Mouse (Mus musculus): ENCODE measurements at regions not wholly inside any gene's neighbourhood (a gene's known extent, or its start where the extent isn't known, plus 50 kb on each side); places are given as distances from the start of the nearest gene placed in this dataset.

DNA sequence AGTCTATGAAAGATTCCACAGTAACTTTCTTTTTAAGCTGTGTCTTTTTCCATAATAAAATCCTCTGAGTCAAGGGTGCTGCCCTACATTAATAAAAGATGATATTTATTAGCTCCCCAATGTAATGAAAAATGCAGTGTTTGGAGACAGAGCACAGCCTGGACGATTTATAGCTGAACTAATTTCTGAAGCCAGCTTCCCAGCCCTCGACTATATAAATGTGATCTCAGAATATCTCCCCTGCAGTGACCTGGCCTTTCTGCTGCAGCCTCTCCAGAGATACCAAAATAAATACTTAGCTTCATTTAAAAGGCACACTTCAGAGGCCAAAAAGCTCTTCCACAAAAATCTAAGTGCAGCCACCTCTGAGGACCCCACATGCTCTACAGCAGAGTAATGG is 534.7 kb downstream of the Zfp619 start:
- WGBS = 73% methylated on average over 2 of the region's 2 CpGs
- no peaks in the 10 kb centered on the region for H3K9me3 ChIP-seq (replicated peaks)
- no peaks in the 10 kb centered on the region for H3K36me3 ChIP-seq (ENCODE audit: poor library complexity, severe bottlenecking)
- no peak overlapping the region for H3K4me3 ChIP-seq
- H3K4me2 ChIP-seq = no peak overlapping the region
- H3K27ac ChIP-seq = no peak overlapping the region
- no peaks in the 10 kb centered on the region for H3K4me1 ChIP-seq
- ATAC-seq = no peak
- no peaks in the 10 kb centered on the region for H3K27me3 ChIP-seq
- no peak overlapping the region for H3K9ac ChIP-seq

DNA sequence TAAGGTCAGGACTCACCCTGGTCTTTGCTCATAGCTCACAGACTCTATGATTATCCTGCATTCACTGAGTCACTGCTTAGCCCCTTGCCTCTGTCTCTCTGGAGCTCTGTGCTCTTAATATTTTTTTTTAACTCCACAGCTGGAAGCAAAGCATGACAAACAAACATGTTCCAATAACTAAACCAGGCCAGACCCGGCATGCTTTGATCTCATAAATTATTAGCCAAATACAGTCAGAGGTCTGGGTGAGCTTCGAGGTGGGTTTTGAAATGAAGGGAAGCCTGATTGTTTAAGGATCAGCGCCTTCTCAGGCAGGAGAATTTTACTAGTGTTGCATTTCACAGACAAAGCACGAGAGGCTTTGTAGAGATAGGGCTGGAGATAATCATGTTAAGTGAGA is 541.3 kb downstream of the Zfp619 start:
- no peak overlapping the region for H3K4me3 ChIP-seq
- no peak overlapping the region for H3K4me2 ChIP-seq
- 67% methylated on average over 4 of the region's 4 CpGs for WGBS
- H3K9ac ChIP-seq = no peak overlapping the region
- H3K36me3 ChIP-seq (ENCODE audit: poor library complexity, severe bottlenecking) = no peaks in the 10 kb centered on the region
- no peaks in the 10 kb centered on the region for H3K4me1 ChIP-seq
- H3K27ac ChIP-seq = no peak overlapping the region
- H3K9me3 ChIP-seq (replicated peaks) = no peaks in the 10 kb centered on the region
- H3K27me3 ChIP-seq = no peaks in the 10 kb centered on the region
- ATAC-seq = no peak

DNA sequence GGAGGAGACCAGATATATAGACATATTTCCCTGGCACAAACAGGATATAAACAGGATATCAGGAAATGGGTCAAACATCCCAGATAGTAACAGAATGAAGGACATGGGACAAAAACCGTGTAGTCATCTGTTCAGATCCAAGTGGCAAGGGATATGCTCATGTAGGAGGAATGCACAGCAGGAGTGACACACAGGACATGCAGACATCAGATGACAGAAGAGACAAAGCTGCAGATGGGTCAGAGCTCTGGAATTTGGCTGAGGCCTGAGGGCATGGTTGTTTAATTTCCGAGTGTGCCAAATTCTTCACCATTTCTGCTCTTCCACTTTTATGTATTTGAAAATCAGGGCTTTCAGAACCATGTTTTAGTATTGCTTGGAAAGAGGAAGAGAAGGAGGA is 547.1 kb downstream of the Zfp619 start:
- no peak overlapping the region for H3K27ac ChIP-seq

DNA sequence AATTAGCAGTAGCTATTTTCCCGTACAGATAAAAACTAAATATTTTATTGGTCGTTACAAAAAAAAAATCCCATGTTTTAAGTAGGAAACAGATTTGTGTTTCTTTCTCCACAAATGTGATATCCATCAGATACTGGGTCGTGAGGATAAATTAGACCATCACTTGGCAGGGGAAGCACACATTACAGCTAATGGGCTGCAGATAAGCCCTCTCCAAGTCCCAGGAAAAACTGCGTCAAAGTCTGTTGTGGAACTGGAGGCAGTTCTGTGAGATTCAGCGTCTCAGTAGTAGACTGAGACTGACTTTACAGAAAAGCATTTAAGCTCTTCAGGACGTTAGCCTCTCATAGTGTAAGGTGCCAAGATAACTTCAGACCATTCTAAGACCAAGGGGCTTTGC is 548.0 kb downstream of the Zfp619 start:
- ATAC-seq = no peak

More for the DNA sequence above, 547.1 kb downstream of the Zfp619 start:
- no peak for ATAC-seq
- Histone ChIP-seq H3K9me3 (replicated peaks) (no peaks in the 10 kb centered on the region), H3K4me3 (no peak overlapping the region), H3K36me3 (ENCODE audit: poor library complexity, severe bottlenecking) (no peaks in the 10 kb centered on the region), H3K9ac (no peak overlapping the region), H3K27me3 (no peaks in the 10 kb centered on the region), H3K4me1 (no peaks in the 10 kb centered on the region), H3K4me2 (no peak overlapping the region)
- WGBS = 59% methylated on average over 2 of the region's 2 CpGs

DNA sequence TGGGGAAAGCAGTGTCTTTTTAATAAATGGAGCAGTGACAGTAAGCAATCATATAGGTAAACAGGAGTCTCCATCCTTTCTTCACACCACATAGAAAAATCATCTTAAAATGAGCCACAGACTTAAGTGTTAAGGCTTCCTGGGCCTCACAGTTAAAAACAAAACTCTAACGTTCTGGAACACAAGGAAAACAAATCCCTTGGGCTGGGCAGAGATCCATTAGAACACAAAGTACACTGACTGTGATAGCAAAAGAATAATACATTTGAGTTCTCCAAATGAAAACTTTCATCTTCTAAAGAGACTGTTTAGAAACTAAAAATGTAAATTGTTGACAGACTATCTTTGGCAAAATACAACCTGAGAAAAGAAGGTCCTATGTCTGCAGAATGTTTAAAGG is 549.8 kb downstream of the Zfp619 start:
- H3K4me1 ChIP-seq = no peaks in the 10 kb centered on the region
- H3K9ac ChIP-seq = no peak overlapping the region
- H3K27ac ChIP-seq = no peak overlapping the region
- H3K36me3 ChIP-seq (ENCODE audit: poor library complexity, severe bottlenecking) = no peaks in the 10 kb centered on the region
- H3K4me3 ChIP-seq = no peak overlapping the region
- ATAC-seq = no peak
- WGBS = 69% methylated on average over 1 of the region's 1 CpGs
- H3K4me2 ChIP-seq = no peak overlapping the region
- H3K27me3 ChIP-seq = no peaks in the 10 kb centered on the region
- H3K9me3 ChIP-seq (replicated peaks) = no peaks in the 10 kb centered on the region

More for the DNA sequence above, 548.0 kb downstream of the Zfp619 start:
- Histone ChIP-seq H3K4me1 (no peaks in the 10 kb centered on the region), H3K4me2 (no peak overlapping the region), H3K9me3 (replicated peaks) (no peaks in the 10 kb centered on the region), H3K9ac (no peak overlapping the region), H3K27ac (no peak overlapping the region), H3K27me3 (no peaks in the 10 kb centered on the region), H3K4me3 (no peak overlapping the region), H3K36me3 (ENCODE audit: poor library complexity, severe bottlenecking) (no peaks in the 10 kb centered on the region)
- WGBS = 85% methylated on average over 6 of the region's 6 CpGs

DNA sequence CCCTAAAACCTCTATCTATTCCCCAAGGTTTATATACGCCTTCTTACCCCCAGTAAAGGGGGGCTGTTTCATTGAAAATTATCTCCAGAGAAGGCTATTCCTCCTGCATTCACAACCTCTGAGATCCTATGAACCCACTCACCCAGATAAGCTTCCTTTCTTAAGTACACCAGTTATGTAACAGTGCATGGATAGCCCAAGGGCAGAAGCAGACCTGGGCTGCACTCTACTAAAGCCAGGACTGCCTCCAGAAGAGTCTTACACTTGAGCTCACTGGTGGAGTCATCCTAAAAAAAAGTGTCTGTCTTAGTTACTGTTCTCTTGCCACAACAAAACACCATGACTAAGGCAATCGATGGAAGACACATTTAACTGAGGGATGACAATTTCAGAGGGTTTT is 553.7 kb downstream of the Zfp619 start:
- Histone ChIP-seq H3K4me3 (no peak overlapping the region), H3K27me3 (no peaks in the 10 kb centered on the region), H3K36me3 (ENCODE audit: poor library complexity, severe bottlenecking) (no peaks in the 10 kb centered on the region), H3K9me3 (replicated peaks) (no peaks in the 10 kb centered on the region), H3K27ac (no peak overlapping the region), H3K4me1 (no peaks in the 10 kb centered on the region), H3K9ac (no peak overlapping the region), H3K4me2 (no peak overlapping the region)
- WGBS = 71% methylated on average over 2 of the region's 2 CpGs
- no peak for ATAC-seq

DNA sequence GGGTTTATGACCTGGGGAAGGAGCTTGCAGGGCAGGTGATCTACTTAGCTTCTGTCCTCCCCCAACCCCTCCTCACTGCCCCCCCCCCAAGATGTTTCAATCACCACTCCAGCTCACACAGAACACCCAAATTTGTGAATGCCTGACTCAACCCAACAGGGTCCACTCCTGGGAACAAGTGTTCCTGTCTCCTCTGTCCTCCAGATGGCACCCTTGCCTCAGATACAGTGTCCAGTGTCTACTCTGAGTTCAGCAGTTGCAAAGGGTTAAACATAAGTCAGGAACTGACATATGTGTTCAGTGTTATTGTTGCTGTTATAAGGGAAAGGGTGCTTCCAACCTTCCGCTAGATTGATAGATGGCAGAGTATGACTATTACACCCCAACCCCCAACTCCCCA is 554.9 kb downstream of the Zfp619 start:
- Histone ChIP-seq H3K9me3 (replicated peaks) (no peaks in the 10 kb centered on the region), H3K27me3 (no peaks in the 10 kb centered on the region), H3K27ac (no peak overlapping the region), H3K36me3 (ENCODE audit: poor library complexity, severe bottlenecking) (no peaks in the 10 kb centered on the region), H3K4me3 (no peak overlapping the region), H3K4me2 (no peak overlapping the region), H3K4me1 (no peaks in the 10 kb centered on the region), H3K9ac (no peak overlapping the region)
- WGBS = 88% methylated on average over 1 of the region's 1 CpGs
- 0 out of 2 replicates have a peak, but pooled peaks have one; percentile 45 for ATAC-seq

DNA sequence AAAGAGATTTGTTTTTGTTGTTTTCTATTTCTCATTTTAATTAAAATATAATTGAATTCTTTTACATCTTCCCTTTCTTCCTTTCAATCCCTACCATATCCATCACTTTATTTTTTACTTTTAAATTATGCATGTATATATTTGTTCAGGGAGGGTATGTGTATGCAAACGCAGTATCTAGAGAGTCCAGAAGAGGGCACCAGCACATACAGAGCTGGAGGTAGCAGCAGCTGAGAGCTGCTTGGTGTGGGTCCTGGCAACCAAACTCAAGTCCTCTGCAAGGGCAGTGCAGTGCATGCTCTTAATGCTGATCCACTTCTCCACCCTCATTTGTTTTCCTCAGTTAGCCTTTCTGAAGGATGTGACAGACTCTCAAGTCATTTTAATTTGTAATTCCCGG is 568.7 kb downstream of the Zfp619 start:
- no peak for ATAC-seq
- 50% methylated on average over 2 of the region's 2 CpGs for WGBS

DNA sequence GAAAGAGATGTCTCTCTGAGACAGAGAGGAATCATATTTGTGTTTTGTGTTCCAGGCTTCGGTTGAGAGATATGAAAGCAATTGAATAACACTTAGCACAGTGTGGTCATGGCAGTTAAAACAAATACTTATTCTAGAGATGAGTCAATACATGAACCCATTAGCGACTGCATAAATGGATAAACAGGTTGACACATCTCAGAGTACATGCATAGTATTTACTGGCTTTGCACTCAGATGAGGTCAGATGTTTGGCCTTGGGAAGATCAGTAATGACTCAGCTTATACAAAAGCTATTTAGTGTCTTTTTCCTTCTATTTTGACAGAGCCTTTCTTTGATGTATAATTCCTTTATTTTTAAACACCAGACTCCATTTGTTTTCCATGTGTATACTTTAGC is 579.5 kb downstream of the Zfp619 start:
- H3K4me1 ChIP-seq = no peaks in the 10 kb centered on the region
- no peak overlapping the region for H3K4me3 ChIP-seq
- no peak overlapping the region for H3K9ac ChIP-seq
- H3K36me3 ChIP-seq (ENCODE audit: poor library complexity, severe bottlenecking) = no peaks in the 10 kb centered on the region
- WGBS = 94% methylated on average over 2 of the region's 2 CpGs
- H3K27ac ChIP-seq = no peak overlapping the region
- H3K27me3 ChIP-seq = no peaks in the 10 kb centered on the region
- ATAC-seq = no peak
- no peaks in the 10 kb centered on the region for H3K9me3 ChIP-seq (replicated peaks)
- H3K4me2 ChIP-seq = no peak overlapping the region

More for the DNA sequence above, 568.7 kb downstream of the Zfp619 start:
- H3K9me3 ChIP-seq (replicated peaks) = no peaks in the 10 kb centered on the region; the same call in 1 of the 2 replicates
- H3K27ac ChIP-seq = no peak overlapping the region
- H3K4me2 ChIP-seq = no peak overlapping the region
- no peaks in the 10 kb centered on the region for H3K4me1 ChIP-seq
- H3K27me3 ChIP-seq = no peaks in the 10 kb centered on the region
- H3K4me3 ChIP-seq = no peak overlapping the region
- no peak overlapping the region for H3K9ac ChIP-seq
- no peaks in the 10 kb centered on the region for H3K36me3 ChIP-seq (ENCODE audit: poor library complexity, severe bottlenecking)

DNA sequence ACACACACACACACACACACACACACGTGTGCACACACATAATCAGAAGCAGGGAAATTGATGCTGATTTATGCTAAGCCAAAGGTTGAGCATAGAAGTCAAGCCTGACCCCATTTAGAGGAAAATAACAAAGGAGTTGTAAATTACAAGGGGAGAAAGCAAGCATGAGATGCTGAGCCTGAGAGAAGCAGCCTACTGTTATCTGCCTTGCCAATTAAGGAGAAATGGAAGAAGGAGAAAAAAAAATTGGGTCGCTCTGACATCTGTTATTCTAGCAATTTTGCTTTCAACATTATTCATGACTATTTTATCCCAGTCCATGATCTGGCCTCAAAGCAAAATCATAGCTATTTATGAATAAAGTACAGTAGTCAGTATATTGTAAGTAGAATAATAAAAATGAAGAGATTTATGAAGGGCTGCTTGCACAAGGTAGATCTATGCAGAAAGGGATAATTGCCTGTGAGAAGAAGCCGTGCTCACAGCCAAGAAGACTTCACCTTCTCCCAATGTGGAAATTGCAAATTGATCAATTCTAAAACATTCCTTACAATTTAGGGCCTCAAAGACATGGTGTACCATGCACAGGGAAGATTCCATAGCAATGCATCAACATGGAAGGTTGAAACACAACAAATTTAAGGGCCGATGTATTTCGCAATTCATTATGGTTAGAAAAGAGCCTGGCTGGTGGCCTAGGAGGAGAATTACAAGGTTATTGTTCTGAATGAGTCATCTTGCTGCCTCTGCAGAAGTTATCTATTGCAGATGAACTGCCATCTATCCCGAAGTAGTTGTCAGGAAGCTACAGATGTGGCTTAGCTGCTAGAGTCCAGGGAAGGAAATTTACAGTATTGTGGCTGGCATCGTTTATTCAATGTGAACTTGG is 585.7 kb downstream of the Zfp619 start:
- no peaks in the 10 kb centered on the region for H3K36me3 ChIP-seq (ENCODE audit: poor library complexity, severe bottlenecking)
- no peak overlapping the region for H3K27ac ChIP-seq
- ATAC-seq = no peak
- WGBS = 87% methylated on average over 7 of the region's 7 CpGs
- no peak overlapping the region for H3K4me3 ChIP-seq
- H3K4me2 ChIP-seq = no peak overlapping the region
- 0 out of 2 replicates have a peak, but pooled peaks cover 2% of the 10 kb centered on the region for H3K9me3 ChIP-seq (replicated peaks)
- no peak overlapping the region for H3K9ac ChIP-seq
- H3K4me1 ChIP-seq = no peaks in the 10 kb centered on the region
- no peaks in the 10 kb centered on the region for H3K27me3 ChIP-seq

DNA sequence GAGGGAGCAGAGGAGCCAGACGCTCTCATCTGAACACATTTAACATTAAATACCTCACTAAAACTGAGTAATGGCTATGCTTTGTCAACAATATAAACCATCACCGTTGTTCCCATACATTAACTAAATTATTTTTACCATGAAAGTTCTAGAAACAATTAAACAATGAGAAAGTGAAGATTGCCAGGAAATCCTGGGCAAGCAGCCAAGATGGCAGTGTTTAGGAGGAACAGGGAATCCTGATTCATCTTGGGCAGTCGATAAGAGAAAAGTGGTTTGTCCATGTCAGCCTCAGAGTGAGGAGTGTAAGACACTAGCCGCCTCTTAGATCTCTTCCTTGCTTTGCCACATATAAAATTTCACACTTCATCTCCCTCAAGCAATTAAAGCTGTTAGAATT is 625.3 kb downstream of the Zfp619 start:
- no peak overlapping the region for H3K9ac ChIP-seq
- ATAC-seq = no peak
- H3K4me1 ChIP-seq = no peaks in the 10 kb centered on the region
- H3K27ac ChIP-seq = no peak overlapping the region
- no peaks in the 10 kb centered on the region for H3K27me3 ChIP-seq
- no peak overlapping the region for H3K4me3 ChIP-seq
- H3K4me2 ChIP-seq = no peak overlapping the region
- WGBS = 74% methylated on average over 4 of the region's 4 CpGs
- no peaks in the 10 kb centered on the region for H3K9me3 ChIP-seq (replicated peaks)
- no peaks in the 10 kb centered on the region for H3K36me3 ChIP-seq (ENCODE audit: poor library complexity, severe bottlenecking)

DNA sequence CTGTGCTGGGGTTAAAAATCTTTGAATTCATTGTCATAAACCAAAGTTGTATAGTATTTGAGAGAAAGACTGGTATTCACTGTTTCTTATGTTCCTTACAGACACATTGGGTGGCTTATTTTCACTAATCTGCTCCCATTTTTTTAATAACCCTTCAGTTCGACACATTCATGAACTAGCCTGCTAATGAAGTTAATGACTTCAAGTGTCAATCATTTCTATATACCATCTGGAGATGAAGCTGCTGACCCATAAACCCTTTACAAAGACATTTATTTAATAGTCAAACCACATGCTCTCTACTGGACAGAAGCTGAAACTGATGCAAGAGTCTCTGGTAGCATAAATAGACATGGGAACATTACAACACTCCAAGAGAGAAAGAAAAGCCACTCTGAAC is 626.9 kb downstream of the Zfp619 start:
- 23% methylated on average over 1 of the region's 1 CpGs for WGBS

DNA sequence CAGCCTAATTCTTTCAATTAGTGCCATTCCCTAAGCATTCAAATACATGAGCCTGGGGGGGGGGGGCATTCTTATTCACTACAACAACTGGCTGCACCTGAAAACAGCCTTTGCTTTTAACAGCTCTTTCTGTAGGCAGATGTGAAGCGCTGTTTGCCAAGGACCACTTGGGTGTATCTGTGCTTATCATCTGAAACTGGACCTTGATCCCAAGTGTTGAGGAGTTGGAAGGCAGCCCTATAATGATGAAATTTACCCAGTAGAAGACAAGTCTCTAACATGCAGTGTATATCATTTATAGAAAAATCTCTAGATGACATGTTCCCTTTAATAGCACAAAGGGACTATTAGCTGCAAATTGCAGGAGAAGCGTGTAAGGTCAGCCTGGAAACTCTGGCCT is 660.0 kb downstream of the Zfp619 start:
- WGBS = 90% methylated on average over 2 of the region's 2 CpGs
- no peaks in the 10 kb centered on the region for H3K9me3 ChIP-seq (replicated peaks)
- H3K36me3 ChIP-seq (ENCODE audit: poor library complexity, severe bottlenecking) = no peaks in the 10 kb centered on the region
- H3K4me3 ChIP-seq = no peak overlapping the region
- ATAC-seq = no peak
- no peak overlapping the region for H3K9ac ChIP-seq
- H3K4me2 ChIP-seq = no peak overlapping the region
- no peaks in the 10 kb centered on the region for H3K27me3 ChIP-seq
- H3K27ac ChIP-seq = no peak overlapping the region
- H3K4me1 ChIP-seq = no peaks in the 10 kb centered on the region

More for the DNA sequence above, 626.9 kb downstream of the Zfp619 start:
- ATAC-seq = no peak
- H3K4me3 ChIP-seq = no peak overlapping the region
- H3K9me3 ChIP-seq (replicated peaks) = no peaks in the 10 kb centered on the region
- no peak overlapping the region for H3K9ac ChIP-seq
- no peaks in the 10 kb centered on the region for H3K27me3 ChIP-seq
- H3K27ac ChIP-seq = no peak overlapping the region
- no peak overlapping the region for H3K4me2 ChIP-seq
- no peaks in the 10 kb centered on the region for H3K4me1 ChIP-seq
- H3K36me3 ChIP-seq (ENCODE audit: poor library complexity, severe bottlenecking) = no peaks in the 10 kb centered on the region

Data from forebrain, embryonic 13.5 days (tissue).